Mouse (Mus musculus): ENCODE results near the gene 4833420G17Rik. TPM values are rescaled to one million over a fixed set of nuclear protein-coding genes. Genes with fewer than 3 reads are reported as not detected.
"Not testable (repeated sequence)": the region's sequence is repeated elsewhere in the genome, so short reads cannot be mapped to it uniquely, and the experiment has no call there.

The 4833420G17Rik gene
- polyA plus RNA-seq, 1 experiment from 2014 or later: 122 TPM

DNA sequence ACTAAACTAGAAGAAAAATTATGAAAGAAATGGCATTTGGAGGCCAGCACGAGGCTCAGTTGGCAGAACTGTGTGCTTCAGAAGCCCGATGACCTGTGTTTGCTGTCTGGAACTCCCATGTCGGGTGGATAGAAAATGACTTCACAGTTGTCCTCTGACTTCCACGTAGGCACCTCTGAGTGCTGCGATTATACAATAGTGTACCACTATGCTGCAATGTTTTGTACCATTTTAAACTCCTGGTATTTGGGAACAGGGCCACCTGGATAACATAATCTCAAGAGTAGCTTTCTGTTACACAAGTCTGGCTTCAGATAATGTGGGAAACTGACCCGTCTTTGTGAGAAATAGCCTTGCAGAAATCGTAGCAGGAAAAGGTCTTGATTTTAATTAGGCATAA, 6.2 kb upstream of the 4833420G17Rik start:
- H3K4me3 ChIP-seq (replicated peaks; ENCODE audit: low read depth, low read length): no peak overlapping the region

DNA sequence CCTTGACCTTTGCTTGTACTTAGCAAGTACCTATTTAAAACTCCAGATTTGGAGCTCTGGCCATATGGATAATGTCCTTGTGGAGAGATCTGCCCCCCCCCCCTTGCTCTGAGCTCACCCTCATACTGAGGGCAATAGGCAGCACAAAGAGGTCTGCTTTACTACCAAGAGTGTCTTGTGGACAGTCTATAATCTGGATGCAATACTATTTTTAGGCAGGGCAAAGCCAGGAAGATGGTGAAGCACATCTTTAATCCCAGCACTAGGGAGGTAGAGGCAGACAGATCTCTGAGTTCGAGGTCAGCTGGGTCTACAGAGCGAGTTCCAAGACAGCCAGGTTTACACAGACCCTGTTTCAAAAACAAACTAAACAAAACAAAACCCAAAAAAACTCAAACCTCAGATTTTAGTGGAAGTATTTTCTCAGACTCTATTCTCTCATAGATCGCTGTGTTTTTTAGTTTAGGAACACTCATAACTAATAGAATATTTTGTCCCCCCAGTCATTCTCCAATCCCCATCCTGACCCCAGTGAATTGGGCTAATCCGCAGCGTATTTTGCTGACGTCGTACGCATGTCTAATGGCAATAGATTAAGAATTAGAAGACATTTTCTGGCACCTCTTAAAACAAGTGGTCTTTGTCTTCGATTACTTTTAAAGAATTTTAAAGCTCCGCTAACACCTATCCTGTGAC, 520 bp upstream of the 4833420G17Rik start:
- DNase-seq: peak; percentile 1
- peaks cover 25% of the 10 kb centered on the region for H3K36me3 ChIP-seq (ENCODE audit: control insufficient read depth, insufficient read depth, low read length)
- WGBS: 4% methylated on average over 10 of the region's 10 CpGs
- H3K9me3 ChIP-seq (ENCODE audit: control insufficient read depth, low read length): no peaks in the 10 kb centered on the region
- peak overlapping the region; percentile 78 for H3K27ac ChIP-seq (replicated peaks; ENCODE audit: low read depth, low read length)
- peak overlapping the region; percentile 57 for H3K9ac ChIP-seq (replicated peaks; ENCODE audit: low read length)
- ATAC-seq (ENCODE audit: low FRiP score, low TSS enrichment): peak; percentile 65
- no peaks in the 10 kb centered on the region for H3K27me3 ChIP-seq (ENCODE audit: control insufficient read depth, insufficient read depth, low read length)
- peaks cover 17% of the 10 kb centered on the region; the same call in 1 of the 2 replicates for H3K4me1 ChIP-seq (ENCODE audit: control insufficient read depth, insufficient read depth, low read length)
- peak overlapping the region; percentile 55 for H3K4me3 ChIP-seq (replicated peaks; ENCODE audit: low read depth, low read length)
- H3K4me2 ChIP-seq (ENCODE audit: low read length): peak overlapping the region; percentile 65

More for the DNA sequence above, 6.2 kb upstream of the 4833420G17Rik start:
- Histone ChIP-seq H3K27ac (replicated peaks; ENCODE audit: low read depth, low read length) (no peak overlapping the region), H3K9ac (replicated peaks; ENCODE audit: low read length) (no peak overlapping the region), H3K36me3 (ENCODE audit: control insufficient read depth, insufficient read depth, low read length) (peaks cover 48% of the 10 kb centered on the region), H3K4me1 (ENCODE audit: control insufficient read depth, insufficient read depth, low read length) (no peaks in the 10 kb centered on the region), H3K9me3 (ENCODE audit: control insufficient read depth, low read length) (no peaks in the 10 kb centered on the region), H3K27me3 (ENCODE audit: control insufficient read depth, insufficient read depth, low read length) (no peaks in the 10 kb centered on the region), H3K4me2 (ENCODE audit: low read length) (no peak overlapping the region)
- DNase-seq: no peak
- 95% methylated on average over 7 of the region's 7 CpGs for WGBS
- no peak for ATAC-seq (ENCODE audit: low FRiP score, low TSS enrichment)

DNA sequence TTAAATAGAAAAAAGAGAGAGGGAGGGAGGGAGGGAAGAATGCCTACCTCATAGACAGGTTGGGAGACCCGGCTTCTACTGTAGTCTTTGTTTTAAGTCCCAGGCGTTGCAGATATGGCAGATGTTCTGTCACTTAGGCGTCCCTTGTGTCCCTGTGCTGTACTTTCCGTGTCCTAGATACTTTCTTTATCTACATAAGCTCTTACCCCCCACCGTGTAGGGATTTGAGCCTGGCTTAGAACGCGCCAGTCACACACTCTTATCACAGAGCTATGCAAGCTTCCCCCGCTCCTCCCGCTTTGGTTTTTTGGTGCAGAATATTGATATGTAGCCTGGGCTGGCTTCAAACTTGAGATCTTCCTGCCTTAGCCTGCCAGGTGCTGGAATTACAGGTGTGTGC, 14.1 kb downstream of the 4833420G17Rik start:
- DNase-seq: no peak
- WGBS: 83% methylated on average over 9 of the region's 9 CpGs
- Histone ChIP-seq H3K27me3 (ENCODE audit: control insufficient read depth, insufficient read depth, low read length) (no peaks in the 10 kb centered on the region), H3K36me3 (ENCODE audit: control insufficient read depth, insufficient read depth, low read length) (peaks cover 89% of the 10 kb centered on the region), H3K9me3 (ENCODE audit: control insufficient read depth, low read length) (no peaks in the 10 kb centered on the region), H3K4me1 (ENCODE audit: control insufficient read depth, insufficient read depth, low read length) (no peaks in the 10 kb centered on the region), H3K4me3 (replicated peaks; ENCODE audit: low read depth, low read length) (no peak overlapping the region), H3K27ac (replicated peaks; ENCODE audit: low read depth, low read length) (no peak overlapping the region), H3K4me2 (ENCODE audit: low read length) (no peak overlapping the region), H3K9ac (replicated peaks; ENCODE audit: low read length) (no peak overlapping the region)
- ATAC-seq (ENCODE audit: low FRiP score, low TSS enrichment): no peak

DNA sequence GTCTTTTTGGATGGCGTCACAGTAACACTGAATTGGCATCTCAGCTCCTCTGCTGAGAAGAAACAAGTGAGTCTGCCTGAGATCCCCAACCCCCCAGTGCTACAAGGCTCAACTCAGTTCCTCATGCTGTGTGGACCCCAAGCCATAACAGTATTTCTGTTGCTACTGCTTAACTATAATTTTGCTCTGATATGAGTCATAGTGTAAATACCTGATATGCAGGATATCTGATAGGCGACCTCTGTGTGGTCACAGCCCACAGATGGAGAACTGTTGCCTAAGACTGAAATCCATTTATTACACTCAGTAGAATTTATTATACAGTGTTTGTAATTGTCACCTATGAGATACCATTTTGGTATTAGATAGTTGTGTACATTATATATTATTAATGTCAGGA, 15.2 kb downstream of the 4833420G17Rik start:
- WGBS: 93% methylated on average over 2 of the region's 2 CpGs
- H3K4me3 ChIP-seq (replicated peaks; ENCODE audit: low read depth, low read length): no peak overlapping the region
- H3K27ac ChIP-seq (replicated peaks; ENCODE audit: low read depth, low read length): no peak overlapping the region
- DNase-seq (no peak), ATAC-seq (ENCODE audit: low FRiP score, low TSS enrichment) (no peak)
- no peaks in the 10 kb centered on the region for H3K9me3 ChIP-seq (ENCODE audit: control insufficient read depth, low read length)
- H3K4me1 ChIP-seq (ENCODE audit: control insufficient read depth, insufficient read depth, low read length): no peaks in the 10 kb centered on the region
- no peak overlapping the region for H3K9ac ChIP-seq (replicated peaks; ENCODE audit: low read length)
- H3K4me2 ChIP-seq (ENCODE audit: low read length): no peak overlapping the region
- H3K27me3 ChIP-seq (ENCODE audit: control insufficient read depth, insufficient read depth, low read length): no peaks in the 10 kb centered on the region
- peaks cover 85% of the 10 kb centered on the region for H3K36me3 ChIP-seq (ENCODE audit: control insufficient read depth, insufficient read depth, low read length)

DNA sequence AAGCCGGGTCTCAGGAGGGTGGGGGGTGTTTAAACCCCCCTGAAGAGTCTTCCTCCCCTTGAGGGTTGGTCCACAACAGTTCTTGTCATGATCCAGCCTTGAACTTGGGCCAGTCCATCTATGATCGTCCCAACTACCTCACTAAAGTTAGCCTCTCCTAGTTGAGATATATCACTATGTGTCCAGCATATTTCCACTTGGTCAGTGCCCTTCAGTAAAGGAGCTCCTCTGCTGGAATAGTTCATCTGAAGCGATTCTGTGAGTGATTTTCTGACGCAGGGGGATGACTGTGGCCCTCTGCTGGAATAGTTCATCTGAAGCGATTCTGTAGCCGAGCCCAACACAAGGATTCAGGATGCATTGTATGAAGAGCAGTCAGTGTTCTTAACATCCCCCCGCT, 24.8 kb downstream of the 4833420G17Rik start:
- H3K9me3 ChIP-seq (ENCODE audit: control insufficient read depth, low read length): peaks cover 5% of the 10 kb centered on the region
- 48% methylated on average over 7 of the region's 7 CpGs for WGBS
- no peak overlapping the region for H3K4me3 ChIP-seq (replicated peaks; ENCODE audit: low read depth, low read length)
- DNase-seq (peak; percentile 30), ATAC-seq (ENCODE audit: low FRiP score, low TSS enrichment) (no peak)
- H3K27ac ChIP-seq (replicated peaks; ENCODE audit: low read depth, low read length): no peak overlapping the region
- peaks cover 30% of the 10 kb centered on the region for H3K36me3 ChIP-seq (ENCODE audit: control insufficient read depth, insufficient read depth, low read length)
- H3K27me3 ChIP-seq (ENCODE audit: control insufficient read depth, insufficient read depth, low read length): no peaks in the 10 kb centered on the region
- H3K4me1 ChIP-seq (ENCODE audit: control insufficient read depth, insufficient read depth, low read length): no peaks in the 10 kb centered on the region
- H3K4me2 ChIP-seq (ENCODE audit: low read length): no peak overlapping the region; the same call in 1 of the 2 replicates
- no peak overlapping the region; the same call in 1 of the 2 replicates for H3K9ac ChIP-seq (replicated peaks; ENCODE audit: low read length)

DNA sequence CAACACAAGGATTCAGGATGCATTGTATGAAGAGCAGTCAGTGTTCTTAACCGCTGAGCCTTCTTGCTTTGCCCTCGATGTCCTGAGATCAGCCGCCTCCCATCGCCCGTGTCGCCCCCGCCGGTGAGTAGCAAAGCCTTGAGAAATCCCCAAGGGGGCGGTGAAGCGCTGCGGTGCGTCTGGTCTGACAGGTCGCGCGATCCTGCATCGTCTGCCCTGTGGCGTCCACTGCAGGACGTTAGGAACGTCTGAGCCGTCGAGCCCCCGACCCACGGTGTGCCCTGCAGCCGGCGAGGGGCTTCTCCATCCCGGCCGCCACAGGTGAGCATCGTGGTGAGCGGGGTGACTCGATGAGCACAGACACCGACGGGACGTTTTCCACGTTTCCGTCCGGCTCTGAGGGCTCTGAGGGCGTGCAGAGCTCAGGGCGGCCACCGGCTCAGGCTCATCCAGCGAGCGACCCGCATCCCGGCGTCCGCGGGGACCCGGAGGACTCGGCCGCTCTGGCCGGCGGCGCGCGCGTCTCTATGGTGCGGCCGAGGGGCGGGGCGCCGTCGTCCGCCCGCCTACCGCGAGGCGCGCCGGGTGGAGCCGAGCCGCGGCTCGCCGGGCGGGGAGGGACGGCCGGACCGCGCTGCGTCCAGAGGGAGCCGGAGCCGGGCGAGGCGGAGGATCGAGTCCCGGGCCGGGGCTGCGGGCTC, 25.5 kb downstream of the 4833420G17Rik start, which contains the start of the genes Tmem267 and 3110070M22Rik:
Gene Tmem267 (plus strand): TSS at position 160 of the 701 bp plus-strand sequence.
Gene 3110070M22Rik (minus strand): TSS at position 504 of the 701 bp plus-strand sequence.
- Histone ChIP-seq H3K9ac (replicated peaks; ENCODE audit: low read length) (no peak within 1 kb of the TSS; the same call in none of the 2 replicates), H3K4me3 (replicated peaks; ENCODE audit: low read depth, low read length) (no peak within 1 kb of the TSS), H3K4me1 (ENCODE audit: control insufficient read depth, insufficient read depth, low read length) (no peaks in the 10 kb centered on the region), H3K36me3 (ENCODE audit: control insufficient read depth, insufficient read depth, low read length) (peaks cover 24% of the 10 kb centered on the region), H3K27ac (replicated peaks; ENCODE audit: low read depth, low read length) (no peak within 1 kb of the TSS), H3K27me3 (ENCODE audit: control insufficient read depth, insufficient read depth, low read length) (no peaks in the 10 kb centered on the region), H3K4me2 (ENCODE audit: low read length) (no peak within 1 kb of the TSS; the same call in 1 of the 2 replicates), H3K9me3 (ENCODE audit: control insufficient read depth, low read length) (peaks cover 5% of the 10 kb centered on the region)
- DNase-seq: peak; percentile 96
- no peak for ATAC-seq (ENCODE audit: low FRiP score, low TSS enrichment)
- 66% methylated on average over 87 of the region's 87 CpGs for WGBS

DNA sequence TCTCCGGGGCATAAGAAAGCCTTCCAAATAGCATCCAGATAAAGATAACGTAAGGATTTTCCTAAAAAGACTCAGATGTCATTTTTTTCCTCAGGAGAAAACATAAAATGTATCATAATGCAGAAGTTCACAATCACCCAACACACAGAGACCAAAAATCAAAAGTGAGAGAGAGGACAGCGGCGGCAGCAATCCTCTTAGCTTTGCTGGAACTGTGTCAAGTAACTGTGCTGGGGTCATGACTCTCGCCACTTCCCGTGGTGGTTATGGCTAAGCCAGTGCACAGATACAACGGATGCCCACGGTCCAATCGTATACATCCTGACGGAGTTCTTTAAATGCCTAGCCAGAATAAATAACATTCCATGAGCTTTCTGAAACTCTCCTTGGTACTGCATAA, 29.5 kb downstream of the 4833420G17Rik start:
- not testable (repeated sequence) for H3K27me3 ChIP-seq (ENCODE audit: control insufficient read depth, insufficient read depth, low read length); ATAC-seq (ENCODE audit: low FRiP score, low TSS enrichment); H3K4me2 ChIP-seq (ENCODE audit: low read length); DNase-seq; H3K27ac ChIP-seq (replicated peaks; ENCODE audit: low read depth, low read length); H3K4me3 ChIP-seq (replicated peaks; ENCODE audit: low read depth, low read length); H3K9ac ChIP-seq (replicated peaks; ENCODE audit: low read length); H3K9me3 ChIP-seq (ENCODE audit: control insufficient read depth, low read length); H3K4me1 ChIP-seq (ENCODE audit: control insufficient read depth, insufficient read depth, low read length); H3K36me3 ChIP-seq (ENCODE audit: control insufficient read depth, insufficient read depth, low read length)
- 92% methylated on average over 10 of the region's 10 CpGs for WGBS

DNA sequence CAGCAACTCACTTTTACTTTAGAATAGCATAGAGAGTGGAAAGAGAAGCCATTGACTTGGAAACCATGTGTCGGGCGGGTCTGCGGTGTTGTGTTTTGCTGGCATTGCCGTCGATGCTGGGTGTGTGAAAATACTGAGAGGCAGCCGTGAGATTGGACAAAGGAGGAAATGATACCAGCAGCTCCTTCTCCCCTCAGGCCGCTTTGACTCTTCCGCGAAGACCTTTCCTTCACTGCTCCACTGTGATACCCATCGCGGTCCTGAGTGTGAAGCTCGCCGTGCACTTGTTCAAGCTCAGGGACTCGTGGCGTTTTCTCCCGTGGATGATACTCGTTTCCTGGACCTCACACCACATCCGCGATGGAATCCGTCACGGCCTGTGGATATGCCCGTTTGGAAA, 32.4 kb downstream of the 4833420G17Rik start:
- H3K27ac ChIP-seq (replicated peaks; ENCODE audit: low read depth, low read length); H3K9me3 ChIP-seq (ENCODE audit: control insufficient read depth, low read length); H3K4me2 ChIP-seq (ENCODE audit: low read length); H3K36me3 ChIP-seq (ENCODE audit: control insufficient read depth, insufficient read depth, low read length); H3K4me3 ChIP-seq (replicated peaks; ENCODE audit: low read depth, low read length); H3K4me1 ChIP-seq (ENCODE audit: control insufficient read depth, insufficient read depth, low read length); H3K9ac ChIP-seq (replicated peaks; ENCODE audit: low read length); DNase-seq; H3K27me3 ChIP-seq (ENCODE audit: control insufficient read depth, insufficient read depth, low read length): not testable (repeated sequence)
- 97% methylated on average over 9 of the region's 22 CpGs for WGBS
- ATAC-seq (ENCODE audit: low FRiP score, low TSS enrichment): peak; percentile 7; the same call in 1 of the 2 replicates

Measured in midbrain, embryonic 14.5 days (tissue).